Mouse (Mus musculus): ENCODE results near the gene Cma1. TPM values are rescaled to one million over a fixed set of nuclear protein-coding genes. Genes with fewer than 3 reads are reported as not detected.

The Cma1 gene
- polyA plus RNA-seq, 1 experiment from 2014 or later, result 0.60 TPM

- no peaks in the 10 kb centered on the region for H3K9me3 ChIP-seq (ENCODE audit: control insufficient read depth, low read length)
- H3K4me2 ChIP-seq (replicated peaks), result peak overlapping the region; percentile 93
- ATAC-seq (ENCODE audit: low FRiP score) (no peak), DNase-seq (ENCODE audit: low spot score) (no peak)
- no peak overlapping the region for H3K9ac ChIP-seq
- H3K27ac ChIP-seq, result no peak overlapping the region
- H3K27me3 ChIP-seq (ENCODE audit: control insufficient read depth, insufficient read depth, low read length), result no peaks in the 10 kb centered on the region
- H3K4me3 ChIP-seq (replicated peaks; ENCODE audit: low read length), result no peak overlapping the region
- H3K36me3 ChIP-seq (replicated peaks; ENCODE audit: control insufficient read depth, insufficient read depth), result peaks cover 44% of the 10 kb centered on the region
- 89% methylated on average over 7 of the region's 7 CpGs for WGBS
- peaks cover 13% of the 10 kb centered on the region for H3K4me1 ChIP-seq (replicated peaks; ENCODE audit: control insufficient read depth, insufficient read depth, low read length)
These were observed 45.5 kb downstream of the Cma1 start for GRCm38 (mm10) chr14:55898947-55899346.

GRCm38 (mm10) chr14:55897671-55898070 is 46.8 kb downstream of the Cma1 start:
- Histone ChIP-seq H3K4me3 (replicated peaks; ENCODE audit: low read length) (no peak overlapping the region), H3K4me2 (replicated peaks) (no peak overlapping the region), H3K4me1 (replicated peaks; ENCODE audit: control insufficient read depth, insufficient read depth, low read length) (peaks cover 13% of the 10 kb centered on the region), H3K36me3 (replicated peaks; ENCODE audit: control insufficient read depth, insufficient read depth) (peaks cover 53% of the 10 kb centered on the region), H3K27ac (no peak overlapping the region), H3K9ac (no peak overlapping the region), H3K27me3 (ENCODE audit: control insufficient read depth, insufficient read depth, low read length) (no peaks in the 10 kb centered on the region), H3K9me3 (ENCODE audit: control insufficient read depth, low read length) (no peaks in the 10 kb centered on the region)
- WGBS, result 94% methylated on average over 12 of the region's 12 CpGs
- DNase-seq (ENCODE audit: low spot score) (no peak), ATAC-seq (ENCODE audit: low FRiP score) (no peak)

Other genes starting within 250 kb of the Cma1 start
- 0.14 and 0.25 TPM in 2 replicates for gene Tgm1, start 230.7 kb downstream of the Cma1 start, polyA plus RNA-seq (2014; fragmentation: Nextera tagmentation; extraction: Ambion mirVana)
- 46.2 and 48.8 TPM in 2 replicates for gene Rabggta, start 222.4 kb downstream of the Cma1 start, polyA plus RNA-seq (2014; fragmentation: Nextera tagmentation; extraction: Ambion mirVana)
- 70.8 and 72.3 TPM in 2 replicates for gene Dhrs1, start 199.0 kb downstream of the Cma1 start, polyA plus RNA-seq (2014; fragmentation: Nextera tagmentation; extraction: Ambion mirVana)
- gene Nop9, start 199.0 kb downstream of the Cma1 start, polyA plus RNA-seq (2014; fragmentation: Nextera tagmentation; extraction: Ambion mirVana), result 31.4 and 33.0 TPM in 2 replicates
- gene Cideb, start 186.2 kb downstream of the Cma1 start, polyA plus RNA-seq (2014; fragmentation: Nextera tagmentation; extraction: Ambion mirVana), result not detected in 2 replicates
- 0.36 and 0.70 TPM in 2 replicates for gene Ltb4r2, start 183.2 kb downstream of the Cma1 start, polyA plus RNA-seq (2014; fragmentation: Nextera tagmentation; extraction: Ambion mirVana)
- 0.20 TPM in 1 of 2 replicates, not detected in the other for gene Ltb4r1, start 178.7 kb downstream of the Cma1 start, polyA plus RNA-seq (2014; fragmentation: Nextera tagmentation; extraction: Ambion mirVana)
- 5.0 and 5.8 TPM in 2 replicates for gene Adcy4, start 160.6 kb downstream of the Cma1 start, polyA plus RNA-seq (2014; fragmentation: Nextera tagmentation; extraction: Ambion mirVana)
- 1.8 and 2.9 TPM in 2 replicates for gene Ripk3, start 155.8 kb downstream of the Cma1 start, polyA plus RNA-seq (2014; fragmentation: Nextera tagmentation; extraction: Ambion mirVana)
- gene Nfatc4, start 121.5 kb downstream of the Cma1 start, polyA plus RNA-seq (2014; fragmentation: Nextera tagmentation; extraction: Ambion mirVana), result 9.4 and 10.1 TPM in 2 replicates
- 10.8 and 11.7 TPM in 2 replicates for gene Nynrin, start 90.7 kb downstream of the Cma1 start, polyA plus RNA-seq (2014; fragmentation: Nextera tagmentation; extraction: Ambion mirVana)
- gene Cbln3, start 60.3 kb downstream of the Cma1 start, polyA plus RNA-seq (2014; fragmentation: Nextera tagmentation; extraction: Ambion mirVana), result 0.51 and 0.56 TPM in 2 replicates
- gene Khnyn, start 59.7 kb downstream of the Cma1 start, polyA plus RNA-seq (2014; fragmentation: Nextera tagmentation; extraction: Ambion mirVana), result 6.6 and 7.0 TPM in 2 replicates
- 131 and 138 TPM in 2 replicates for gene Sdr39u1, start 44.4 kb downstream of the Cma1 start, polyA plus RNA-seq (2014; fragmentation: Nextera tagmentation; extraction: Ambion mirVana)
- gene Cma2, start 6.3 kb upstream of the Cma1 start, polyA plus RNA-seq (2014; fragmentation: Nextera tagmentation; extraction: Ambion mirVana), result not detected in 2 replicates
- not detected in 2 replicates for gene Mcpt1, start 73.3 kb upstream of the Cma1 start, polyA plus RNA-seq (2014; fragmentation: Nextera tagmentation; extraction: Ambion mirVana)
- gene Mcpt9, start 85.8 kb upstream of the Cma1 start, polyA plus RNA-seq (2014; fragmentation: Nextera tagmentation; extraction: Ambion mirVana), result not detected in 2 replicates
- gene Mcpt2, start 97.4 kb upstream of the Cma1 start, polyA plus RNA-seq (2014; fragmentation: Nextera tagmentation; extraction: Ambion mirVana), result not detected in 2 replicates
- gene Mcpt4, start 117.6 kb upstream of the Cma1 start, polyA plus RNA-seq (2014; fragmentation: Nextera tagmentation; extraction: Ambion mirVana), result not detected in 2 replicates
- gene Mcpt8, start 140.6 kb upstream of the Cma1 start, polyA plus RNA-seq (2014; fragmentation: Nextera tagmentation; extraction: Ambion mirVana), result not detected in 2 replicates
- gene Ctsg, start 157.9 kb upstream of the Cma1 start, polyA plus RNA-seq (2014; fragmentation: Nextera tagmentation; extraction: Ambion mirVana), result not detected in 2 replicates
- gene Gzme, start 175.9 kb upstream of the Cma1 start, polyA plus RNA-seq (2014; fragmentation: Nextera tagmentation; extraction: Ambion mirVana), result not detected in 2 replicates
- not detected in 2 replicates for gene Gzmd, start 187.9 kb upstream of the Cma1 start, polyA plus RNA-seq (2014; fragmentation: Nextera tagmentation; extraction: Ambion mirVana)
- gene Gzmg, start 214.9 kb upstream of the Cma1 start, polyA plus RNA-seq (2014; fragmentation: Nextera tagmentation; extraction: Ambion mirVana), result not detected in 2 replicates
- not detected in 2 replicates for gene Gzmn, start 229.9 kb upstream of the Cma1 start, polyA plus RNA-seq (2014; fragmentation: Nextera tagmentation; extraction: Ambion mirVana)

Data from hindbrain, embryonic 14.5 days (tissue).